Mouse (Mus musculus) embryonic facial prominence, embryonic 10.5 days (tissue): ENCODE results near the gene Cct5. TPM values are rescaled to one million over a fixed set of nuclear protein-coding genes. Genes with fewer than 3 reads are reported as not detected.
"Not testable (repeated sequence)": the region's sequence is repeated elsewhere in the genome, so short reads cannot be mapped to it uniquely, and the experiment has no call there.

Experiments used
- DNase-seq: peaks from one replicate; pipeline ENCODE4 v3.0.0-alpha.2; 2017; ENCODE audit warnings: low spot score
- H3K27ac ChIP-seq: fragments of 300-500 bp; sonication (generic); replicated peaks from 2 replicates; pipeline ENCODE4 v1.5.1; 2016; ENCODE audit warnings: mild to moderate bottlenecking
- H3K27me3 ChIP-seq: fragments of 300-500 bp; sonication (generic); replicated peaks from 2 replicates; pipeline ENCODE4 v1.6.1; 2016; ENCODE audit warnings: low read depth, mild to moderate bottlenecking; ENCODE audit not compliant: poor library complexity, severe bottlenecking
- H3K36me3 ChIP-seq: fragments of 300-500 bp; sonication (generic); replicated peaks from 2 replicates; pipeline ENCODE4 v1.6.1; 2016; ENCODE audit warnings: mild to moderate bottlenecking, moderate library complexity
- H3K4me1 ChIP-seq: fragments of 300-500 bp; sonication (generic); 2 replicates; pipeline ENCODE4 v1.6.1; 2016
- H3K4me3 ChIP-seq: fragments of 300-500 bp; sonication (generic); 2 replicates; pipeline ENCODE4 v1.5.1; 2016; ENCODE audit warnings: mild to moderate bottlenecking, moderate library complexity
- H3K9me3 ChIP-seq: fragments of 300-500 bp; sonication (generic); 2 replicates; pipeline ENCODE4 v1.6.1; 2016; ENCODE audit warnings: mild to moderate bottlenecking
- WGBS: fragments of 180-500 bp; shearing (Covaris S2); methylation state at CpG from one replicate; pipeline ENCODE4 v1.1.7; 2016; 5-methylcytosine and 5-hydroxymethylcytosine counted together
- polyA plus RNA-seq: library from polyadenylated mRNA; unstranded; fragments of >200 nt; fragmentation: Nextera tagmentation; extraction: Ambion mirVana; gene quantifications from 2 replicates; pipeline ENCODE4 v1.2.1, GENCODE M21; 2016

Gene Cct5
- polyA plus RNA-seq, 1 experiment from 2014 or later = 782 TPM

GRCm38 (mm10) chr15:31592531-31592930 lies 9.1 kb downstream of the Cct5 start:
- Histone ChIP-seq H3K9me3 (no peaks in the 10 kb centered on the region), H3K4me1 (no peaks in the 10 kb centered on the region), H3K36me3 (peaks cover 92% of the 10 kb centered on the region), H3K27ac (no peak overlapping the region), H3K4me3 (no peak overlapping the region), H3K27me3 (no peaks in the 10 kb centered on the region)
- 95% methylated on average over 8 of the region's 8 CpGs for WGBS
- DNase-seq = no peak

- Histone ChIP-seq H3K27ac (no peak overlapping the region), H3K9me3 (no peaks in the 10 kb centered on the region), H3K4me3 (no peak overlapping the region), H3K4me1 (no peaks in the 10 kb centered on the region), H3K36me3 (peaks cover 69% of the 10 kb centered on the region), H3K27me3 (no peaks in the 10 kb centered on the region)
- WGBS = 90% methylated on average over 5 of the region's 5 CpGs
- no peak for DNase-seq
Observed at GRCm38 (mm10) chr15:31590176-31590575, 11.4 kb downstream of the Cct5 start.

- no peak for DNase-seq
- H3K4me3 ChIP-seq = no peak overlapping the region
- peaks cover 58% of the 10 kb centered on the region for H3K36me3 ChIP-seq
- 72% methylated on average over 8 of the region's 8 CpGs for WGBS
- no peaks in the 10 kb centered on the region for H3K4me1 ChIP-seq
- no peaks in the 10 kb centered on the region for H3K27me3 ChIP-seq
- no peaks in the 10 kb centered on the region for H3K9me3 ChIP-seq
- no peak overlapping the region for H3K27ac ChIP-seq
Observed at GRCm38 (mm10) chr15:31588989-31589640, 12.5 kb downstream of the Cct5 start.

GRCm38 (mm10) chr15:31587789-31588188 lies 13.8 kb downstream of the Cct5 start:
- Histone ChIP-seq H3K9me3 (no peaks in the 10 kb centered on the region), H3K27me3 (no peaks in the 10 kb centered on the region), H3K36me3 (peaks cover 45% of the 10 kb centered on the region), H3K4me3 (no peak overlapping the region), H3K4me1 (no peaks in the 10 kb centered on the region), H3K27ac (no peak overlapping the region)
- 69% methylated on average over 2 of the region's 2 CpGs for WGBS
- DNase-seq = no peak

- Histone ChIP-seq H3K4me1 (no peaks in the 10 kb centered on the region), H3K27me3 (no peaks in the 10 kb centered on the region), H3K9me3 (no peaks in the 10 kb centered on the region), H3K4me3 (no peak overlapping the region), H3K36me3 (peaks cover 32% of the 10 kb centered on the region), H3K27ac (no peak overlapping the region)
- DNase-seq = peak; percentile 87
- WGBS = 15% methylated on average over 4 of the region's 4 CpGs
Observed at GRCm38 (mm10) chr15:31586519-31586918, 15.1 kb downstream of the Cct5 start.

GRCm38 (mm10) chr15:31586088-31586487 lies 15.5 kb downstream of the Cct5 start:
- no peaks in the 10 kb centered on the region for H3K4me1 ChIP-seq
- no peak overlapping the region for H3K27ac ChIP-seq
- 88% methylated on average over 5 of the region's 5 CpGs for WGBS
- H3K4me3 ChIP-seq = no peak overlapping the region
- no peaks in the 10 kb centered on the region for H3K9me3 ChIP-seq
- H3K27me3 ChIP-seq = no peaks in the 10 kb centered on the region
- H3K36me3 ChIP-seq = peaks cover 28% of the 10 kb centered on the region
- DNase-seq = no peak

GRCm38 (mm10) chr15:31585238-31585637 lies 16.4 kb downstream of the Cct5 start:
- Histone ChIP-seq H3K27me3 (no peaks in the 10 kb centered on the region), H3K4me1 (no peaks in the 10 kb centered on the region), H3K27ac (no peak overlapping the region), H3K4me3 (no peak overlapping the region), H3K36me3 (peaks cover 19% of the 10 kb centered on the region), H3K9me3 (no peaks in the 10 kb centered on the region)
- WGBS = 85% methylated on average over 7 of the region's 7 CpGs
- no peak for DNase-seq

- no peaks in the 10 kb centered on the region for H3K9me3 ChIP-seq
- 90% methylated on average over 13 of the region's 13 CpGs for WGBS
- H3K36me3 ChIP-seq = peaks cover 2% of the 10 kb centered on the region
- H3K27me3 ChIP-seq = no peaks in the 10 kb centered on the region
- DNase-seq = no peak
- H3K4me1 ChIP-seq = no peaks in the 10 kb centered on the region
- H3K4me3 ChIP-seq = no peak overlapping the region
- no peak overlapping the region for H3K27ac ChIP-seq
Observed at GRCm38 (mm10) chr15:31583304-31584085, 18.1 kb downstream of the Cct5 start.

- H3K9me3 ChIP-seq, H3K27me3 ChIP-seq, H3K36me3 ChIP-seq, H3K27ac ChIP-seq, H3K4me3 ChIP-seq, H3K4me1 ChIP-seq, DNase-seq: not testable (repeated sequence)
- 95% methylated on average over 2 of the region's 2 CpGs for whole genome bisulfite sequencing
Observed at GRCm38 (mm10) chr15:31581086-31581485, 20.5 kb downstream of the Cct5 start.

GRCm38 (mm10) chr15:31576076-31576475 lies 25.5 kb downstream of the Cct5 start:
- H3K9me3 ChIP-seq = no peaks in the 10 kb centered on the region
- no peaks in the 10 kb centered on the region for H3K36me3 ChIP-seq
- no peak for DNase-seq
- H3K4me1 ChIP-seq = no peaks in the 10 kb centered on the region
- no peaks in the 10 kb centered on the region for H3K27me3 ChIP-seq
- H3K4me3 ChIP-seq = no peak overlapping the region
- WGBS = 71% methylated on average over 5 of the region's 5 CpGs
- no peak overlapping the region for H3K27ac ChIP-seq

GRCm38 (mm10) chr15:31573692-31574091 lies 27.9 kb downstream of the Cct5 start:
- DNase-seq = no peak
- Histone ChIP-seq H3K4me3 (no peak overlapping the region), H3K9me3 (no peaks in the 10 kb centered on the region), H3K4me1 (peaks cover 17% of the 10 kb centered on the region), H3K36me3 (no peaks in the 10 kb centered on the region), H3K27ac (no peak overlapping the region), H3K27me3 (no peaks in the 10 kb centered on the region)

GRCm38 (mm10) chr15:31573287-31573686 lies 28.3 kb downstream of the Cct5 start:
- 91% methylated on average over 4 of the region's 4 CpGs for WGBS
- no peak for DNase-seq
- H3K36me3 ChIP-seq = no peaks in the 10 kb centered on the region

More at GRCm38 (mm10) chr15:31573287-31573686, 28.3 kb downstream of the Cct5 start:
- Histone ChIP-seq H3K27ac (no peak overlapping the region), H3K4me3 (no peak overlapping the region), H3K27me3 (no peaks in the 10 kb centered on the region), H3K9me3 (no peaks in the 10 kb centered on the region), H3K4me1 (peaks cover 21% of the 10 kb centered on the region)
